Mouse (Mus musculus): ENCODE measurements around the gene Galnt4. TPM values are rescaled to one million over a fixed set of nuclear protein-coding genes. Genes with fewer than 3 reads are reported as not detected.
"Not testable (repeated sequence)": the region's sequence is repeated elsewhere in the genome, so short reads cannot be mapped to it uniquely, and the experiment has no call there.

The Galnt4 gene
- total RNA-seq, 2 experiments from 2014 or later, result 4.0 to 4.2 TPM

- intact Hi-C loops (cut with DNase I), result loop anchor here (5.0 kb wide), 1 partner anchor 43 kb away; the partner anchor contains the start of genes Galnt4 and Poc1b
- DNase-seq, result no peak
Observed at GRCm38 (mm10) chr10:99150016-99150415, 42.1 kb downstream of the Galnt4 start.

- intact Hi-C loops (cut with DNase I), result loop anchor here (5.0 kb wide), 1 partner anchor 44 kb away; the partner anchor contains the start of genes Galnt4 and Poc1b
Observed at GRCm38 (mm10) chr10:99151580-99151979, 43.6 kb downstream of the Galnt4 start.

GRCm38 (mm10) chr10:99152063-99152462 is 44.1 kb downstream of the Galnt4 start:
- no peak for DNase-seq
- intact Hi-C loops (cut with DNase I), result loop anchor here (5.0 kb wide), 1 partner anchor 45 kb away; the partner anchor contains the start of genes Galnt4 and Poc1b

More at GRCm38 (mm10) chr10:99151580-99151979, 43.6 kb downstream of the Galnt4 start:
- no peak for DNase-seq

GRCm38 (mm10) chr10:99154635-99155034 is 46.7 kb downstream of the Galnt4 start:
- intact Hi-C loops (cut with DNase I), result loop anchor here (5.0 kb wide), 1 partner anchor 47 kb away; the partner anchor contains the start of genes Galnt4 and Poc1b
- DNase-seq, result no peak

- intact Hi-C loops (cut with DNase I), result no loop called here
- no peak for DNase-seq
Observed at GRCm38 (mm10) chr10:99156808-99157207, 48.8 kb downstream of the Galnt4 start.

GRCm38 (mm10) chr10:99157697-99158096 is 49.7 kb downstream of the Galnt4 start:
- intact Hi-C loops (cut with DNase I); DNase-seq: not testable (repeated sequence)

- DNase-seq, result peak in 1 of 2 experiments; percentile 49
- intact Hi-C loops (cut with DNase I), result loop anchor here (1.0 kb wide), 1 partner anchor 453 kb away; no protein-coding TSS in a partner anchor
Observed at GRCm38 (mm10) chr10:99161987-99162582, 54.1 kb downstream of the Galnt4 start.

Other genes with a start within 250 kb of the Galnt4 start
- gene Atp2b1, start 193.8 kb upstream of the Galnt4 start, total RNA-seq (2021), result 10 to 100 TPM; 71.4 to 77.9 TPM
- 1 to 10 TPM; 7.6 to 8.8 TPM for gene Poc1b, start 1.1 kb upstream of the Galnt4 start, total RNA-seq (2021)
- gene Phxr2, start 18.2 kb downstream of the Galnt4 start, total RNA-seq (2021), result not detected
- gene Dusp6, start 155.1 kb downstream of the Galnt4 start, total RNA-seq (2021), result 10 to 100 TPM; 20.9 to 26.1 TPM

Measured in heart, postnatal 14 days (tissue).